Mouse (Mus musculus) kidney, embryonic 14.5 days (tissue): ENCODE measurements around the gene Pnmal2. TPM values are rescaled to one million over a fixed set of nuclear protein-coding genes. Genes with fewer than 3 reads are reported as not detected.
"Not testable (repeated sequence)": the region's sequence is repeated elsewhere in the genome, so short reads cannot be mapped to it uniquely, and the experiment has no call there.

Experiments
- ATAC-seq: fragments of 200-750 bp; cut with Nextera tagmentation; 2 replicates; pipeline ENCODE4 v1.8.0; 2017; ENCODE audit warnings: moderate number of reproducible peaks, mild to moderate bottlenecking, moderate TSS enrichment, moderate library complexity; ENCODE audit not compliant: low FRiP score, low TSS enrichment
- H3K27ac ChIP-seq: fragments of 300-500 bp; sonication (generic); 2 replicates; pipeline ENCODE4 v1.5.1; 2014; ENCODE audit warnings: low read depth, mild to moderate bottlenecking, low read length, moderate library complexity, mixed read lengths
- H3K27me3 ChIP-seq: fragments of 300-500 bp; sonication (generic); 2 replicates; pipeline ENCODE4 v1.6.1; 2014; ENCODE audit warnings: mild to moderate bottlenecking, low read length; ENCODE audit not compliant: control insufficient read depth, insufficient read depth
- H3K36me3 ChIP-seq: fragments of 300-500 bp; sonication (generic); 2 replicates; pipeline ENCODE4 v1.6.1; 2014; ENCODE audit warnings: low read length, mixed read lengths; ENCODE audit not compliant: control insufficient read depth, insufficient read depth
- H3K4me1 ChIP-seq: fragments of 300-500 bp; sonication (generic); 2 replicates; pipeline ENCODE4 v1.6.1; 2014; ENCODE audit warnings: low read length, mixed read lengths; ENCODE audit not compliant: control insufficient read depth, insufficient read depth
- H3K4me2 ChIP-seq: fragments of 300-500 bp; sonication (generic); replicated peaks from 2 replicates; pipeline ENCODE4 v1.6.1; 2014; ENCODE audit warnings: low read depth, mild to moderate bottlenecking, low read length
- H3K4me3 ChIP-seq: fragments of 300-500 bp; sonication (generic); 2 replicates; pipeline ENCODE4 v1.5.1; 2014; ENCODE audit warnings: mild to moderate bottlenecking, low read length
- H3K9ac ChIP-seq: fragments of 300-500 bp; sonication (generic); 2 replicates; pipeline ENCODE4 v1.6.1; 2014; ENCODE audit warnings: low read depth, mild to moderate bottlenecking, low read length, moderate library complexity
- H3K9me3 ChIP-seq: fragments of 300-500 bp; sonication (generic); 2 replicates; pipeline ENCODE4 v1.6.1; 2016; ENCODE audit warnings: low read length; ENCODE audit not compliant: control insufficient read depth
- WGBS: fragments of 180-500 bp; shearing (Covaris S2); extraction: QIAGEN DNeasy Blood & Tissue Kit; methylation state at CpG from one replicate; pipeline ENCODE4 v1.1.7; 2014; 5-methylcytosine and 5-hydroxymethylcytosine counted together
- polyA plus RNA-seq: library from polyadenylated mRNA; unstranded; fragments of >200 nt; fragmentation: Nextera tagmentation; extraction: Ambion mirVana; gene quantifications from 2 replicates; pipeline ENCODE4 v1.2.1, GENCODE M21; 2014

Pnmal2 gene
- polyA plus RNA-seq, 1 experiment from 2014 or later: 5.5 TPM

- 4% methylated on average over 49 of the region's 53 CpGs for WGBS
- Histone ChIP-seq H3K4me3 (peak overlapping the region; percentile 33), H3K27me3 (peaks cover 50% of the 10 kb centered on the region), H3K9me3 (no peaks in the 10 kb centered on the region), H3K27ac (no peak overlapping the region), H3K4me2 (peak overlapping the region; percentile 48), H3K9ac (peak overlapping the region; percentile 52; the same call in 1 of the 2 replicates), H3K4me1 (peaks cover 36% of the 10 kb centered on the region), H3K36me3 (no peaks in the 10 kb centered on the region)
- ATAC-seq: no peak
Measured at GRCm38 (mm10) chr7:16946441-16947348, 2.2 kb downstream of the Pnmal2 start.

DNA sequence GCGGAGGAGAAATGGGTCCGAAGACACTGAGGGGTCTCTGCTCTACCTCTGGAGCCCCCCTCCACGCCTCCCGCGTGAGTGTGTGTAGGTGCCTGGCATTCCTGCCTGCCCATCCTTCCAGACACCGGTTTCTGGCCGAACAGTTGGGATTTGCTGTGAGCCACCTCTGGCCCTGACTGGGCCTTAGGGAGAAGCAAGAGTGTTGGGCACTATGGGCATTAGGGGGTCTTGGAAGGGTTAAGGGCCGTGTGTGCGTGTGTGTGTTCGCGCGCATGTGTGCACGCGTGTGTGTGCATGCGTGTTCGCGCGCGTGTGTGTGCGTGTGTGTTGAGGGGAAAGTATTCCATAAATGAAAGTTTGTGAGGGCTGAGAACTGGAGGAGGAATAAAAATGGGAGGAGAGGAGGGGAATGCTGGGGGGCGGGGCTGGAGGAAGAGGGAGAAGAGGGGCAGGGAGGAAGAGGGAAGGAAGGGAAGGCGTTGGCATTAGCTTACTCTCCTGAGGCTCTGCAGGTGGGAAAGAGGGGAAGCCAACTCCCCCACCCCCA is 2.9 kb downstream of the Pnmal2 start:
- H3K9ac ChIP-seq: peak overlapping the region; percentile 52; the same call in 1 of the 2 replicates
- peaks cover 36% of the 10 kb centered on the region for H3K4me1 ChIP-seq
- peak overlapping the region; percentile 48 for H3K4me2 ChIP-seq
- ATAC-seq: no peak
- no peaks in the 10 kb centered on the region for H3K9me3 ChIP-seq
- peak overlapping the region; percentile 33 for H3K4me3 ChIP-seq
- no peak overlapping the region for H3K27ac ChIP-seq
- WGBS: 19% methylated on average over 21 of the region's 22 CpGs
- H3K36me3 ChIP-seq: no peaks in the 10 kb centered on the region
- peaks cover 50% of the 10 kb centered on the region for H3K27me3 ChIP-seq

DNA sequence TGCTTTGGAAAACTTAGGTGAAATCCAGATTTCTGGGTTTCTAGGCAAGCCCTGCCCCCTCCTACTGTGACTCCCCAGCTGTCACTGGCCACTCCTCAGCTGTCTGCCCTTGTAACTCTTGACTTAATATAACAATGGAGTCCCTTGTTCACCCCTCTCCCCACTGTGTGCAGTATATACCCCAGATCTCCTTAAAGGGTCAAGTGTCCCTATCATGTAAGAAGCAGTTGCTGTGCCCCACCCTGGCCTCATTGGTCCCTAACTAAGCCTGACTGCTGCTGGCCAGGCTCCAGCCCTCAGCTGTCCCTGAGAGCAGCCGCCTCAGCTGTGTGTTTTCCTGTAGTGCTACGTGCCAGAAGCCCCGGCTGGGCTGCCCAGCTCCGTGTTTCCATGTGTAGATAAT is 3.5 kb downstream of the Pnmal2 start:
- Histone ChIP-seq H3K36me3 (no peaks in the 10 kb centered on the region), H3K9ac (no peak overlapping the region), H3K9me3 (no peaks in the 10 kb centered on the region), H3K27me3 (peaks cover 50% of the 10 kb centered on the region), H3K4me2 (peak overlapping the region; percentile 22), H3K4me3 (peak overlapping the region; percentile 33), H3K27ac (no peak overlapping the region), H3K4me1 (peaks cover 36% of the 10 kb centered on the region)
- WGBS: 12% methylated on average over 4 of the region's 4 CpGs
- ATAC-seq: no peak

- Histone ChIP-seq H3K27me3 (peaks cover 50% of the 10 kb centered on the region), H3K36me3 (no peaks in the 10 kb centered on the region), H3K4me2 (no peak overlapping the region), H3K4me1 (peaks cover 34% of the 10 kb centered on the region), H3K9me3 (no peaks in the 10 kb centered on the region), H3K9ac (no peak overlapping the region), H3K4me3 (no peak overlapping the region), H3K27ac (no peak overlapping the region)
- no peak for ATAC-seq
- 61% methylated on average over 8 of the region's 8 CpGs for WGBS
Measured at GRCm38 (mm10) chr7:16948923-16949458, 4.5 kb downstream of the Pnmal2 start.

DNA sequence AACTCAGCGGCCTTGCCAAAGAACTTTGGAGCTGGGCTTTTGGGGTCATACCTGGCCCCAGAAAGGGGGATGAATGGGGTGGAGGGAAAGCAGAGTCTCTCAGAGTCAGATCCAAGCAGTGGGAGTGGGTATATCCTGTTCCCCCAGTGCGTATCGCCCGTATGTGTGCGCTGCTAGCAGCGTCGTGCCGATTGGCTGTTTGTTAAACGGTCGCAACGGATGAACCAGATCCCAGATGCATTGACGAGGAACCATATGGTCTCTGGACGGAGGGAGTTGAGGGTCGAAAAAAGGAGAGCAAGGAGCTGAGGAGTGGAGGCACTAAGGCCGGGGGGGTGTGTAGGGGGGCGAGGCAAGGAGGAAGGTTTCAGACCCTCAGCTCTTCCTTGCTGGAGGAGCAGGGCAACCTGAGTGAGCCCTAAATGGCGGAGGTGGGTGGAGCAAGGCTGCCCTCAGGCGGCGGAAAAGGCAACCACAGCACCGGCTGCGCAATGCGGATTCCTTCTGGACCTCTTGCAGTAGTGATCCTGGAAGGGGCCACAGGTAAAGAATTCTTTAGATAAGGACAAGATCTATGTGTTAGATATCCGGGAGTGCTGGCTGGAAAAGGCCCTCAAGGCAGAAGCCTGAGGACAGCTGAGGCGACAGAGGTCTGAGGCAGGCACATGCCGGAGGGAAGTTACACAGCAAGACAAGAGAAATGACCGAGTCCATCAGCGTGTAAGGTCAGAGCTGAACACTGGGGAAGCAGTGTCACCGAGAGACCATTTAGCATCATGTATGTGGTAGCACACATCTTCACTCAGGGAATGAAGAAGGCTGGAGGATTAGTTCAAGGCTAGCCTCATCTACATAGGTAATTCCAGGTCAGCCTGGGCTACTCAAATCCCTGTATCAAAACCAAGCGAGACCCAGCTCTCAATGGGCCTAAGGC is 5.7 kb downstream of the Pnmal2 start:
- peaks cover 30% of the 10 kb centered on the region for H3K4me1 ChIP-seq

DNA sequence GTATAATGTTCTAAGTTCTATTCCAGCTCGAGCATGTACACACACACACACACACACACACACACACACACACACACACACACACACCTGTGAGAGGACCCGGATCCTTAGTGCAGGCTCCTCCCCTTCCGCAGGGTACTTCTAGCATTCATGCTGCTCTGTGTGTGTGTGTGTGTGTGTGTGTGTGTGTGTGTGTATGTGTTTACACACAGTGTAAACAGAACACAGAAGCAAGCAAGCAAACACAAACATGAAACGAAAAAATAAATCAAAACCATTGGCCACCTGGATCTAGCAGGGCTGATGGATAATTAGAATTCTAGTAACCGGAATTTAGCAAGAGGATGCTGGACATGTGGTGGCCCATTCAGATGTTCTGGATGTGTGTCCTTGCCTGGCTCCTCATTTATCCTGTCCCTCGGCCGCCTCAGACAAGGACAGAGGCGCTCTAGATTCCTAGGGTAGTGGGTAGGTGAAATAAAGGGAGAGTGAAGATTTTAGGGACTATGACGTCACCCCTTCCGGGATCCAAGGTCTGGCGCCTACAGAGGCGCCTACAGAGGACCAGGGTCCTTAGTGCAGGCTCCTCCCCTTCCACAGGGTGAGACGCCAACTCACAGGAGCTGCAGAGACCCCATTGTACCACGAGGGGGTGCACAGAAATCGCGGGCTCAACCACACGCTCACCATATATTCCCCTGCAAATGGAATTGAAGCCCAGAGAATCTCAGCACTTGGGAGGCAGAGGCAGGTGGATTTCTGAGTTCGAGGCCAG is 6.6 kb downstream of the Pnmal2 start:
- Histone ChIP-seq H3K36me3 (no peaks in the 10 kb centered on the region), H3K27ac (no peak overlapping the region), H3K27me3 (peaks cover 37% of the 10 kb centered on the region), H3K4me1 (peaks cover 24% of the 10 kb centered on the region), H3K4me3 (no peak overlapping the region), H3K9ac (no peak overlapping the region), H3K9me3 (no peaks in the 10 kb centered on the region), H3K4me2 (no peak overlapping the region)
- peak; percentile 76 for ATAC-seq
- WGBS: 28% methylated on average over 18 of the region's 18 CpGs

More for the DNA sequence above, 5.7 kb downstream of the Pnmal2 start:
- Histone ChIP-seq H3K4me2 (peak overlapping the region; percentile 52), H3K36me3 (no peaks in the 10 kb centered on the region), H3K9ac (0 out of 2 replicates have a peak overlapping the region, but pooled peaks have one; percentile 35), H3K27me3 (peaks cover 45% of the 10 kb centered on the region), H3K27ac (no peak overlapping the region), H3K9me3 (no peaks in the 10 kb centered on the region), H3K4me3 (peak overlapping the region; percentile 28)
- peak; percentile 45 for ATAC-seq
- 11% methylated on average over 29 of the region's 29 CpGs for WGBS

GRCm38 (mm10) chr7:16953776-16954175 is 9.3 kb downstream of the Pnmal2 start:
- not testable (repeated sequence) for H3K4me3 ChIP-seq, H3K9ac ChIP-seq, H3K4me2 ChIP-seq, ATAC-seq, H3K36me3 ChIP-seq, H3K9me3 ChIP-seq, H3K4me1 ChIP-seq, H3K27ac ChIP-seq
- WGBS: 64% methylated on average over 2 of the region's 2 CpGs
- peaks cover 11% of the 10 kb centered on the region for H3K27me3 ChIP-seq

- H3K4me3 ChIP-seq: no peak overlapping the region
- H3K9ac ChIP-seq: no peak overlapping the region
- no peak for ATAC-seq
- H3K4me2 ChIP-seq: no peak overlapping the region
- H3K4me1 ChIP-seq: no peaks in the 10 kb centered on the region
- H3K27me3 ChIP-seq: no peaks in the 10 kb centered on the region
- 92% methylated on average over 4 of the region's 4 CpGs for WGBS
- no peak overlapping the region for H3K27ac ChIP-seq
- H3K9me3 ChIP-seq: no peaks in the 10 kb centered on the region
- H3K36me3 ChIP-seq: no peaks in the 10 kb centered on the region
Measured at GRCm38 (mm10) chr7:16955712-16956111, 11.2 kb downstream of the Pnmal2 start.
